Mouse (Mus musculus): ENCODE results near the gene Gm1527. TPM values are rescaled to one million over a fixed set of nuclear protein-coding genes. Genes with fewer than 3 reads are reported as not detected.

Gm1527 gene
- not detected in 2 replicates for polyA plus RNA-seq (2015; fragmentation: Nextera tagmentation; extraction: Ambion mirVana)

DNA sequence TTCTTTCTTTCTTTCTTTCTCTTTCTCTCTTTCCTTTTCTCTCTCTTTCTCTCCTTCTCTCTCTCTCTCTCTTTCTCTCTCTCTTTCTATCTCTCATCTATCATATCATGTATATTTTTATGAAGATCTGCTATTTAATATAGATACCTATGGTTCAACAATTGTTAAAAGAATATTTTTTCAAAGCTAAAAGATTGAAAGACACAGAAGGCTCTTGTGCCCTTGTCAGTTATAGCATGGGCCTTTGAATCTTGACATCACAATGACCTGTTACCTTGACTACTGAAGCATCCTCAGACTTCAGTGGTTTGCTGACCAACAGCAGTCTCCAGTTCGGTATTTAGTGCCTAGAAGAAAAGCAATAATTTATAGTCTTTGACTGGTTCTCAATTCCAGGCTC, at the start of gene Gm1527:
Gm1527 (plus strand) TSS at position 301 of the 400 bp plus-strand sequence.

Other genes with a start within 250 kb of the Gm1527 start
- gene Slc2a2, start 194.7 kb upstream of the Gm1527 start, polyA plus RNA-seq (2015; fragmentation: Nextera tagmentation; extraction: Ambion mirVana) = 0.26 and 0.28 TPM in 2 replicates
- gene Eif5a2, start 111.3 kb upstream of the Gm1527 start, polyA plus RNA-seq (2015; fragmentation: Nextera tagmentation; extraction: Ambion mirVana) = 1.3 and 1.7 TPM in 2 replicates
- gene Rpl22l1, start 87.2 kb upstream of the Gm1527 start, polyA plus RNA-seq (2015; fragmentation: Nextera tagmentation; extraction: Ambion mirVana) = 328 and 360 TPM in 2 replicates
- gene Egfem1, start 189.4 kb downstream of the Gm1527 start, polyA plus RNA-seq (2015; fragmentation: Nextera tagmentation; extraction: Ambion mirVana) = 0.85 and 0.87 TPM in 2 replicates

All from skeletal muscle tissue, postnatal 0 days (tissue).